Mouse (Mus musculus) embryonic stem cell, embryonic (primary cell): ENCODE results near the gene Pgm5.

Experiments used
- CTCF ChIA-PET, 4 experiments: fragments of 300-600 bp in 2 of 4; fragments of 350-600 bp in 2 of 4; sonication (Branson Sonifier 250); formaldehyde crosslinking; loops; one replicate each; lab custom pipeline; 2022; ENCODE audit warnings: inconsistent platforms in 2 of 4; lab: Charles Lee
- POLR2A ChIA-PET, 4 experiments: fragments of 300-600 bp in 2 of 4; fragments of 350-600 bp in 2 of 4; sonication (Branson Sonifier 250); formaldehyde crosslinking; loops; one replicate each; lab custom pipeline; 2022; ENCODE audit warnings: antibody characterized with exemption in 4 of 4, inconsistent platforms in 1 of 4; lab: Charles Lee

Gene Pgm5

GRCm38 (mm10) chr19:24806013-24806412 is 55.6 kb downstream of the Pgm5 start:
- POLR2A ChIA-PET = no interaction called here
- CTCF ChIA-PET = interaction anchor here in 1 of 4 experiments (1.0 kb wide), 1 partner anchor 88 kb away, joined by 3 read pairs; no protein-coding TSS in a partner anchor

GRCm38 (mm10) chr19:24797606-24798005 is 64.0 kb downstream of the Pgm5 start:
- ChIA-PET POLR2A (no interaction called here), CTCF (interaction anchor here in 1 of 4 experiments (0.7 kb wide), 1 partner anchor 176 kb away, joined by 4 read pairs; no protein-coding TSS in a partner anchor)

GRCm38 (mm10) chr19:24794350-24794749 is 67.3 kb downstream of the Pgm5 start:
- POLR2A ChIA-PET = no interaction called here
- CTCF ChIA-PET = no interaction called here

GRCm38 (mm10) chr19:24793545-24794139 is 68.0 kb downstream of the Pgm5 start:
- ChIA-PET CTCF (no interaction called here), POLR2A (no interaction called here)

- ChIA-PET POLR2A (no interaction called here), CTCF (interaction anchor here in 1 of 4 experiments (0.6 kb wide), 1 partner anchor 522 kb away, joined by 6 read pairs; no protein-coding TSS in a partner anchor)
Observed at GRCm38 (mm10) chr19:24792876-24793275, 68.8 kb downstream of the Pgm5 start.

- ChIA-PET POLR2A (interaction anchor here in 1 of 4 experiments (0.6 to 0.7 kb wide), 3 partner anchors 28 to 236 kb away, joined by 3 read pairs; no protein-coding TSS in a partner anchor), CTCF (interaction anchor here in 1 of 4 experiments (0.6 to 1.0 kb wide), 2 partner anchors 151 to 424 kb away, joined by 3 to 4 read pairs; no protein-coding TSS in a partner anchor)
Observed at GRCm38 (mm10) chr19:24785898-24786297, 75.8 kb downstream of the Pgm5 start.

GRCm38 (mm10) chr19:24785056-24785675 is 76.5 kb downstream of the Pgm5 start:
- CTCF ChIA-PET = interaction anchor here in 3 of 4 experiments (0.6 to 1.0 kb wide), 5 partner anchors 80 to 481 kb away, joined by 3 to 9 read pairs (median 4); no protein-coding TSS in a partner anchor
- POLR2A ChIA-PET = interaction anchor here in 1 of 4 experiments (0.6 to 0.7 kb wide), 3 partner anchors 28 to 235 kb away, joined by 3 read pairs; no protein-coding TSS in a partner anchor

GRCm38 (mm10) chr19:24783736-24784135 is 77.9 kb downstream of the Pgm5 start:
- POLR2A ChIA-PET = interaction anchor here in 1 of 4 experiments (0.7 kb wide), 1 partner anchor 459 kb away, joined by 5 read pairs; no protein-coding TSS in a partner anchor
- CTCF ChIA-PET = no interaction called here

GRCm38 (mm10) chr19:24779996-24780395 is 81.7 kb downstream of the Pgm5 start:
- POLR2A ChIA-PET = interaction anchor here in 1 of 4 experiments (1.3 kb wide), 1 partner anchor 12 kb away, joined by 3 read pairs; no protein-coding TSS in a partner anchor

GRCm38 (mm10) chr19:24770345-24770744 is 91.3 kb downstream of the Pgm5 start:
- CTCF ChIA-PET = no interaction called here
- POLR2A ChIA-PET = no interaction called here

More at GRCm38 (mm10) chr19:24779996-24780395, 81.7 kb downstream of the Pgm5 start:
- CTCF ChIA-PET = no interaction called here

- ChIA-PET CTCF (no interaction called here), POLR2A (interaction anchor here in 1 of 4 experiments (0.9 kb wide), 1 partner anchor 13 kb away, joined by 3 read pairs; no protein-coding TSS in a partner anchor)
Observed at GRCm38 (mm10) chr19:24767401-24767800, 94.3 kb downstream of the Pgm5 start.

GRCm38 (mm10) chr19:24762473-24763149 is 99.0 kb downstream of the Pgm5 start:
- ChIA-PET CTCF (interaction anchor here in 1 of 4 experiments (0.6 kb wide), 1 partner anchor 490 kb away, joined by 8 read pairs; no protein-coding TSS in a partner anchor), POLR2A (no interaction called here)

GRCm38 (mm10) chr19:24756627-24757026 is 105.0 kb downstream of the Pgm5 start:
- POLR2A ChIA-PET = no interaction called here
- CTCF ChIA-PET = interaction anchor here in 1 of 4 experiments (0.7 kb wide), 1 partner anchor 106 kb away, joined by 3 read pairs; no protein-coding TSS in a partner anchor

- CTCF ChIA-PET = no interaction called here
- POLR2A ChIA-PET = no interaction called here
Observed at GRCm38 (mm10) chr19:24754440-24754785, 107.2 kb downstream of the Pgm5 start.

GRCm38 (mm10) chr19:24753617-24754439 is 107.8 kb downstream of the Pgm5 start:
- ChIA-PET CTCF (interaction anchor here in 1 of 4 experiments (1.3 kb wide), 1 partner anchor 48 kb away, joined by 3 read pairs; no protein-coding TSS in a partner anchor), POLR2A (no interaction called here)

- ChIA-PET CTCF (interaction anchor here in 1 of 4 experiments (1.3 kb wide), 1 partner anchor 47 kb away, joined by 3 read pairs; no protein-coding TSS in a partner anchor), POLR2A (no interaction called here)
Observed at GRCm38 (mm10) chr19:24752873-24753538, 108.6 kb downstream of the Pgm5 start.

GRCm38 (mm10) chr19:24746266-24746875 is 115.3 kb downstream of the Pgm5 start:
- ChIA-PET POLR2A (no interaction called here), CTCF (interaction anchor here in 1 of 4 experiments (0.7 kb wide), 1 partner anchor 104 kb away, joined by 3 read pairs; no protein-coding TSS in a partner anchor)
